Mouse (Mus musculus) heart, adult 2 months (tissue): ENCODE measurements around the gene Ccdc57. TPM values are rescaled to one million over a fixed set of nuclear protein-coding genes. Genes with fewer than 3 reads are reported as not detected.
A peak's percentile ranks its signal among the peaks of the same experiment; 100 is the strongest.

Source experiments
- DNase-seq, 2 experiments: peaks; one replicate each; pipeline ENCODE4 v3.0.0; 2021
- H3K27ac ChIP-seq: fragments of 200-600 bp; 2 replicates; pipeline ENCODE4 v1.8.1; 2022
- H3K27me3 ChIP-seq: fragments of 200-500 bp; 2 replicates; pipeline ENCODE4 v1.6.1; 2012; ENCODE audit warnings: mild to moderate bottlenecking, low read length, inconsistent platforms, mixed read lengths; ENCODE audit not compliant: control insufficient read depth, insufficient read depth
- H3K36me3 ChIP-seq: fragments of 200-500 bp; 2 replicates; pipeline ENCODE4 v1.6.1; 2012; ENCODE audit warnings: low read length, inconsistent platforms; ENCODE audit not compliant: control insufficient read depth, insufficient read depth
- H3K4me1 ChIP-seq: fragments of 200-500 bp; 2 replicates; pipeline ENCODE4 v1.6.1; 2011; ENCODE audit warnings: low read length; ENCODE audit not compliant: control insufficient read depth, insufficient read depth
- H3K4me3 ChIP-seq: fragments of 200-600 bp; 2 replicates; pipeline ENCODE4 v1.8.1; 2022
- H3K79me2 ChIP-seq: fragments of 200-500 bp; replicated peaks from 2 replicates; pipeline ENCODE4 v1.6.1; 2012; ENCODE audit warnings: mild to moderate bottlenecking, inconsistent platforms, low read length, moderate library complexity, mixed read lengths; ENCODE audit not compliant: control insufficient read depth, insufficient read depth
- H3K9ac ChIP-seq: fragments of 200-500 bp; 2 replicates; pipeline ENCODE4 v1.6.1; 2012; ENCODE audit warnings: low read depth, mild to moderate bottlenecking, control low read depth, inconsistent platforms, low read length, mixed read lengths
- CTCF ChIP-seq: fragments of 200-600 bp; IDR thresholded peaks from 2 replicates; pipeline ENCODE4 v1.8.1; 2022; ENCODE audit warnings: antibody characterized with exemption, mild to moderate bottlenecking, moderate library complexity
- EP300 ChIP-seq: fragments of 200-500 bp; IDR thresholded peaks from 2 replicates; pipeline ENCODE4 v1.6.1; 2011; ENCODE audit warnings: low read depth, low read length, control low read depth; ENCODE audit not compliant: insufficient read depth
- POLR2A ChIP-seq: fragments of 200-500 bp; IDR thresholded peaks from 2 replicates; pipeline ENCODE4 v1.6.1; 2011; ENCODE audit warnings: mild to moderate bottlenecking, low read depth, low read length, control low read depth; ENCODE audit not compliant: insufficient read depth
- WGBS: fragments of 180-500 bp; shearing (Covaris S2); methylation state at CpG from one replicate; pipeline ENCODE4 v1.1.7; 2018; 5-methylcytosine and 5-hydroxymethylcytosine counted together
- intact Hi-C: fragments of 180-260 bp; cut with DNase I; formaldehyde crosslinking; loops from one replicate; pipeline ENCODE4 v1.15.1; 2025
- polyA plus RNA-seq: library from polyadenylated mRNA; depleted of rRNA; stranded (reverse); fragments of >200 nt; gene quantifications from 2 replicates; pipeline ENCODE4 v1.2.3, GENCODE M21; 2012
- total RNA-seq, 2 experiments: library from RNA; stranded (reverse); gene quantifications; 2 replicates each; pipeline ENCODE4 v1.2.3; 2021

Gene Ccdc57
- total and polyA plus RNA-seq, 3 experiments, result 0.86 to 1.3 (median 1.1) TPM

GRCm38 (mm10) chr11:120950281-120951202 is 17.9 kb upstream of the Ccdc57 start:
- DNase-seq, result peak; percentile 90 to 93
- peak overlapping the region; percentile 31; the same call in 1 of the 2 replicates for H3K27ac ChIP-seq
- H3K79me2 ChIP-seq, result no peaks in the 10 kb centered on the region
- H3K36me3 ChIP-seq, result no peaks in the 10 kb centered on the region
- 4% methylated on average over 39 of the region's 39 CpGs for WGBS
- H3K4me1 ChIP-seq, result peaks cover 7% of the 10 kb centered on the region
- no peaks in the 10 kb centered on the region for H3K27me3 ChIP-seq
- no peak for TF ChIP-seq CTCF
- 0 out of 2 replicates have a peak, but pooled peaks have one; percentile 45 for TF ChIP-seq EP300
- peak overlapping the region; percentile 27; the same call in 1 of the 2 replicates for H3K9ac ChIP-seq
- H3K4me3 ChIP-seq, result peak overlapping the region; percentile 42
- intact Hi-C loops, result loop anchor here (2.0 kb wide), 1 partner anchor 18 kb away; the partner anchor contains the start of gene Ccdc57

GRCm38 (mm10) chr11:120949863-120950262 is 17.2 kb upstream of the Ccdc57 start:
- Histone ChIP-seq H3K27ac (no peak overlapping the region), H3K4me1 (peaks cover 7% of the 10 kb centered on the region), H3K27me3 (no peaks in the 10 kb centered on the region), H3K4me3 (no peak overlapping the region; the same call in 1 of the 2 replicates), H3K36me3 (no peaks in the 10 kb centered on the region), H3K79me2 (no peaks in the 10 kb centered on the region), H3K9ac (no peak overlapping the region)
- TF ChIP-seq CTCF, result no peak
- no peak for TF ChIP-seq POLR2A
- no peak for TF ChIP-seq EP300
- DNase-seq, result no peak
- 46% methylated on average over 10 of the region's 10 CpGs for WGBS
- intact Hi-C loops, result loop anchor here (2.0 kb wide), 1 partner anchor 17 kb away; the partner anchor contains the start of gene Ccdc57

GRCm38 (mm10) chr11:120948861-120949851 is 16.5 kb upstream of the Ccdc57 start:
- no peaks in the 10 kb centered on the region for H3K36me3 ChIP-seq
- no peaks in the 10 kb centered on the region for H3K27me3 ChIP-seq
- intact Hi-C loops, result no loop called here
- peak overlapping the region; percentile 55 for H3K4me3 ChIP-seq
- peak overlapping the region; percentile 17 for H3K27ac ChIP-seq
- TF ChIP-seq POLR2A (no peak), EP300 (no peak), CTCF (peak; percentile 40)
- no peaks in the 10 kb centered on the region for H3K79me2 ChIP-seq
- H3K9ac ChIP-seq, result peak overlapping the region; percentile 65
- 6% methylated on average over 70 of the region's 75 CpGs for WGBS
- DNase-seq, result peak; percentile 63 to 72
- peaks cover 7% of the 10 kb centered on the region for H3K4me1 ChIP-seq

DNA sequence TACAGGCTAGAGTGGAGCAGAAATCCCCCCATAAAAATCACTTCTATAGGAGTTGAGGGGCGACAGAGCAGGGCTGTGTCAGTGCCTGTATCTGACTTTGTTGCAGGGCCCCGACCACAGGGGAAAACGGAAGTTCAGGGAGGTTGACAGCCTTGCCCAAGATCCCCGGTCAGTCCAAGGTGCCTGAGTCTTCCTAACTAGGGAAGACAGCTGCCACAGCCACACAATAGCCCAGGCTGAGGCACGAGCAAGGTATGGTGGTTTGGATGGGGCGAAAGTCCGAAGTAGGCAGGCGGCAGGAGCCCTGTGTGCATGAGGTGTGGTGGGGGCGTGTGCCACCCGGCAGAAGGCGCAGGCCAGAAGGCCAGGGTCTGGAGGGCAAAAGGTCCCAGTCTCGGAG is 15.7 kb upstream of the Ccdc57 start, which contains the start of gene Slc16a3:
Gene Slc16a3, plus strand, starts transcription at position 153 of the 400 bp plus-strand sequence.
- peak within 1 kb of the TSS; percentile 17 for H3K27ac ChIP-seq
- H3K4me1 ChIP-seq, result peaks cover 7% of the 10 kb centered on the region
- WGBS, result 33% methylated on average over 12 of the region's 12 CpGs
- no peak for DNase-seq
- H3K9ac ChIP-seq, result peak within 1 kb of the TSS; percentile 65
- H3K36me3 ChIP-seq, result no peaks in the 10 kb centered on the region
- no peak for TF ChIP-seq CTCF
- no peak for TF ChIP-seq EP300
- no peak for TF ChIP-seq POLR2A
- no peaks in the 10 kb centered on the region for H3K27me3 ChIP-seq
- no peaks in the 10 kb centered on the region for H3K79me2 ChIP-seq
- H3K4me3 ChIP-seq, result peak within 1 kb of the TSS; percentile 55
- intact Hi-C loops, result no loop called here

DNA sequence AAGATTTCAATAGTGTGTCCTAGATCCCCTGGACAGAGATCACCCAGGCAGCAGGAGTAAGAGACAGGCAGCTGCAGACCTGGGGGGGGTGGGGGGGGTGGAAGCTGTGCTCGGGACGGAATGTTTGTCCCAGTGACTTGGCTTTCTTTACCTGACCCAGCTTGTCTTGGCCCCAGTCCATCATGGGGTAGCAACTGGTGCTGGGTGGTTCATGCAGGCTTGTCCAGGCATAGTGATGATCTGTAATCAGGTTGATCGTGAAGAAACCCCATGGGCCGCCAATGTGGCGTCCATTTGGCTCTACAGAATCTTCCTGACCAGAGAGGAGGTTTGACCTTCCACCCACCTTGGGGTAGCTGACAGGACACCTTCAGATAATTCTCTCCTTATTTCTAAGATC is 13.3 kb upstream of the Ccdc57 start:
- Histone ChIP-seq H3K27ac (no peak overlapping the region), H3K79me2 (no peaks in the 10 kb centered on the region), H3K4me3 (no peak overlapping the region), H3K36me3 (no peaks in the 10 kb centered on the region), H3K27me3 (no peaks in the 10 kb centered on the region), H3K9ac (no peak overlapping the region), H3K4me1 (peaks cover 5% of the 10 kb centered on the region)
- no peak for DNase-seq
- WGBS, result 86% methylated on average over 5 of the region's 5 CpGs
- TF ChIP-seq POLR2A (no peak), EP300 (no peak), CTCF (no peak)
- intact Hi-C loops, result no loop called here
